Mouse (Mus musculus): ENCODE results near the gene Celf5. TPM values are rescaled to one million over a fixed set of nuclear protein-coding genes. Genes with fewer than 3 reads are reported as not detected.

Celf5 gene
- polyA plus RNA-seq, 1 experiment from 2014 or later = 0.99 TPM

DNA sequence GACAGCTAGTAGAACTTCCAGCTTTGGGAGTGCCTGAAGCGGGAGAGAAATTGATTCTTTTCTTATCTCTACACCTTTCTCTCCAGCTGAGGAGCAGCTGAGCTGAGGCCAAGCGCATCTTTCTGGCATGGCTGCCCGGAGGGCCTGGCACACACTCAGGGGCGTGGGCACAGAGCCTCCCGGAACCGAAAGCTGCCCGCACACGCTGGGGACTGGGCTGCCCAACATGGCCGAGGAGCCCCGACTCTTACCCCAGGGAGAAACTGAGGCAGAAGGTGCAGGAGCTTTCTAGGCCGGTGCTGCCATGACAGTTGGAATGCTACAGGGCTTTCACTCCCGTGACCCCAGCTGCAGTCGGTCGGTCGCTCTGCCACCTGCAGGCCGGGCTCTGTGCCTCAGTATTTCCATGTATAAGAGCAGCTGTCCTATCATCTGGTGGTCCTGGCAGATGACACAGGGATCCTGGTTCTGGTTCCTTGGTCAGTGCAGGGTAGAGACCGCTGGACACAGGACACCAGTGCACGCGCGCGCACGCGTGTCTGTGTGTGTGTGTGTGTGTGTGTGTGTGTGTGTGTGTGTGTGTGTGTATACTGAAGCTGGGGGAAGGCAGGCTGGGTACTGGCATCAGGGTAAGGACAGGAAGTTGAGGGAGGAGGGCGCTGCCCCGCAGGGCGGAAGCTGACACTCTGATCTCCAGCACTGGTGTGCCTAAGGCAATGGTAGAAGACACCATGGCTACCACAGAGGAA, 48.8 kb downstream of the Celf5 start:
- ChIA-PET CTCF (interaction anchor here (0.9 to 1.4 kb wide), 2 partner anchors 26 to 44 kb away, joined by 4 read pairs; no protein-coding TSS in a partner anchor), POLR2A (no interaction called here)
- DNase-seq (ENCODE audit: low read depth, low spot score) (no peak), ATAC-seq (no peak)
- TF ChIP-seq CTCF (IDR thresholded peaks at IDR 0.05) = no peak
- in situ Hi-C loops (cut with MboI; ENCODE audit: low pct_unique_long_range_greater_than_20kb) = no loop called here
- H3K27me3 ChIP-seq = no peaks in the 10 kb centered on the region

- no peaks in the 10 kb centered on the region for H3K27me3 ChIP-seq
- ChIA-PET CTCF (interaction anchor here (1.2 kb wide), 1 partner anchor 17 kb away, joined by 3 read pairs; no protein-coding TSS in a partner anchor), POLR2A (no interaction called here)
- in situ Hi-C loops (cut with MboI; ENCODE audit: low pct_unique_long_range_greater_than_20kb) = no loop called here
- TF ChIP-seq CTCF (IDR thresholded peaks at IDR 0.05) = no peak
- ATAC-seq (peak; percentile 64), DNase-seq (ENCODE audit: low read depth, low spot score) (peak; percentile 78)
Observed at GRCm38 (mm10) chr10:81432868-81433262, 49.6 kb downstream of the Celf5 start.

DNA sequence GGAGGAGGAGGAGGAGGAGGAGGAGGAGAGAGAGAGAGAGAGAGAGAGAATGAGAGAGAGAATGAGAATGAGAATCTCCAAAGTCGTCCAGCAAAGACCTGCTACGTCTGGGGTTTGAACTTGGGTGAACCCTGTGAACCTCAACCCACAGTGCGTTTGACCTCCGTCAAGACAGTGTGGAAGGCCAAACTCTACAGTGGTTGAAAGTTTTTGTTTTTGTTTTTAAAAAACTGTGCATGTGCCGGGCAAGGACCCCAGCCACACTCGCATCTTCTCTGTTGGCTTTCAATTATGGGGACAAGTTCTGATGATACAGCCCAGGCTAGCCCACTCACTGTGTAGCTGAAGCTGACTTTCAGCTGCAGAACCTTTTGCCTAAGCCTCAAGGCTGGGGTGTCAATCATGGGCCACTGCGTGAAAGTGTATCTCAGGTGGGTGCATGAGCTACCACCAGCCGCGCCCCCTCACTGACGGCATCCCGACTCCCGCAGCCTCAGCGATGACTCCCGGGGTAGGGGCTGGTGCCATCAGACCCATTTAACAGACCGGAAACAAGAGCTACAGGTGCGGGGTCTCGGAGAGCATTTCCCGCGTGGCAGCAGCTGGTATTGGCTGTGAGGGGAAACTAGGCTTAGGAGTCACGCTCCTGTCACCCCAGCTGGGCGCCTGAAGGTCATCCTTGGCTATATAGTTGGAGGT, 50.2 kb downstream of the Celf5 start:
- in situ Hi-C loops (cut with MboI; ENCODE audit: low pct_unique_long_range_greater_than_20kb) = no loop called here
- no peak for TF ChIP-seq CTCF (IDR thresholded peaks at IDR 0.05)
- ATAC-seq (no peak), DNase-seq (ENCODE audit: low read depth, low spot score) (no peak)
- no peaks in the 10 kb centered on the region for H3K27me3 ChIP-seq
- ChIA-PET POLR2A (interaction anchor here (1.1 kb wide), 1 partner anchor 25 kb away, joined by 3 read pairs; no protein-coding TSS in a partner anchor), CTCF (interaction anchor here (1.2 kb wide), 1 partner anchor 18 kb away, joined by 3 read pairs; no protein-coding TSS in a partner anchor)

DNA sequence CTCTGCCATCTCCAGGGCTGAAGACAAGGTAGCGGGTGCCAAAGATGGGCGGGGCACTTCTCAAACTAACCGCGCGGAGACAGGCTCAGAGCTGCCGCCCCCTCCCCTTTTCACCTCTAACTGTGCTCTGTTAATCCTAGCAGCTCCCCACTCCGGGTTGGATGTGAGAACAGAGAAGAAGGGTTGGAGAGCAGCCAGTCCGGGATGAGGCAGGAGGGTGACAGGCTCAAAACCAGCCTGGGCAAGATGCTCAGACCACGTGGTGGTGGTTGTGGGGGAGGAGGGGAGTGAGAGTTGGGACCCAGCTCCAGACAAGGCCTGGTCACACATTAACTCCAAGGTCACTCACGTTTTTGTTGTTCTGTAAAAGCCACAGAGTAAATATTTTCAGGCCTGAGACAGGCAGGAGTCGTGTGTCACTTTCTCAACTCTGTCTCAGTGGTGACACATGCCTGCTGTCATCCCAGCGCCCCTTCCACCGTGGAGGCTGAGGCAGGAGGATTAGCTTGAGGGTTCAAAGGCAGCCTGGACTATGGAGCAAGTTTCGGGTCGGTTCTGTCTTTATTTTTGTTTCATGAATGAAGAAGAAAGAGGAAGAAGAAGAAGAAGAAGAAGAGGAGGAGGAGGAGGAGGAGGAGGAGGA, 50.9 kb downstream of the Celf5 start:
- DNase-seq (ENCODE audit: low read depth, low spot score) = no peak
- POLR2A ChIA-PET = interaction anchor here (1.1 kb wide), 1 partner anchor 24 kb away, joined by 3 read pairs; no protein-coding TSS in a partner anchor
- in situ Hi-C loops (cut with MboI; ENCODE audit: low pct_unique_long_range_greater_than_20kb) = no loop called here
- no peak for TF ChIP-seq CTCF (IDR thresholded peaks at IDR 0.05)
- ATAC-seq = no peak
- CTCF ChIA-PET = no interaction called here
- H3K27me3 ChIP-seq = no peaks in the 10 kb centered on the region

GRCm38 (mm10) chr10:81430831-81431525, 51.5 kb downstream of the Celf5 start:
- in situ Hi-C loops (cut with MboI; ENCODE audit: low pct_unique_long_range_greater_than_20kb) = no loop called here
- POLR2A ChIA-PET = interaction anchor here (1.1 kb wide), 1 partner anchor 24 kb away, joined by 3 read pairs; no protein-coding TSS in a partner anchor
- TF ChIP-seq CTCF (IDR thresholded peaks at IDR 0.05) = no peak
- ATAC-seq (no peak), DNase-seq (ENCODE audit: low read depth, low spot score) (no peak)
- CTCF ChIA-PET = no interaction called here
- H3K27me3 ChIP-seq = no peaks in the 10 kb centered on the region

DNA sequence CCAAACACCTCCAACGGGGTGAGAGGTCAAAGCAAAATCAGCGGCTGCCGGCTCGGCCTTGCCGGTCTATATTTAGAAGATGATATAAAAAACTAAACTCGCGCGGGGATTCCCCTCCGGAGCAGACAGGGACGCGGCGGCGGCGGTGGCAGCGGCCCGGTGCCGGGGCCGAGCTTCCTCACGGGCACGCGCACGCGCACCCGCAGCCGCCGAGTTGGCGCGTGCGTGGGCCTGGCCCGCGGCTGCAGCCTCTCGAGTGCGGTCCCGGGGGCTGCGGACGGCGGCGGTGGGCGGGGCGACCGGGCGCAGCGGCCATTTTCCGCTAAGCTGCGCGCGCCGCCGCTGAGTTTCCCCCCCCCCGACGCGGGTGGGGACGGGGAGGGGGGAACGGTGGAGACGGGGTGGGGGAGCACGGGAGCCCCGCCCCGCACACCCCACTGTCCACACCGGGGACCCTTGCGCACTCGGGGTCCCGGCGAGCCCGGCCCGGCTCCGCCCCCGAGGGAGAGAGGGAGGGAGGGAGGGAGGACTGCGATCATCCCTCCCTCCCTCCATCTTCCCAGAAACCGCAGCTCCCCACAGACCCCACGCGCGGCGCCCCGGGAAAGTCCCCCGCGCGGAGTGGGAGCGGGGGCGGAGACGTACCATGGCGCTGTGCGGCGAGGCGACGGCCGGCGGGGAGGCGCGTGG, 52.2 kb downstream of the Celf5 start:
- ATAC-seq = peak; percentile 22
- no peak for TF ChIP-seq CTCF (IDR thresholded peaks at IDR 0.05)
- ChIA-PET POLR2A (no interaction called here), CTCF (interaction anchor here (0.9 kb wide), 1 partner anchor 25 kb away, joined by 3 read pairs; no protein-coding TSS in a partner anchor)
- no peaks in the 10 kb centered on the region for H3K27me3 ChIP-seq
- DNase-seq (ENCODE audit: low read depth, low spot score) = no peak
- in situ Hi-C loops (cut with MboI; ENCODE audit: low pct_unique_long_range_greater_than_20kb) = no loop called here

GRCm38 (mm10) chr10:81429605-81430061, 52.9 kb downstream of the Celf5 start:
- TF ChIP-seq CTCF (IDR thresholded peaks at IDR 0.05) = no peak
- no peak for ATAC-seq
- ChIA-PET POLR2A (no interaction called here), CTCF (interaction anchor here (0.9 to 1.1 kb wide), 3 partner anchors 13 to 24 kb away, joined by 3 read pairs; no protein-coding TSS in a partner anchor)
- DNase-seq (ENCODE audit: low read depth, low spot score) = no peak
- in situ Hi-C loops (cut with MboI; ENCODE audit: low pct_unique_long_range_greater_than_20kb) = no loop called here
- no peaks in the 10 kb centered on the region for H3K27me3 ChIP-seq

- in situ Hi-C loops (cut with MboI; ENCODE audit: low pct_unique_long_range_greater_than_20kb) = no loop called here
- TF ChIP-seq CTCF (IDR thresholded peaks at IDR 0.05) = no peak
- ChIA-PET POLR2A (no interaction called here), CTCF (interaction anchor here (0.9 to 1.1 kb wide), 3 partner anchors 12 to 24 kb away, joined by 3 read pairs; no protein-coding TSS in a partner anchor)
- ATAC-seq = no peak
- no peaks in the 10 kb centered on the region for H3K27me3 ChIP-seq
- DNase-seq (ENCODE audit: low read depth, low spot score) = no peak
Observed at GRCm38 (mm10) chr10:81429092-81429491, 53.4 kb downstream of the Celf5 start.

DNA sequence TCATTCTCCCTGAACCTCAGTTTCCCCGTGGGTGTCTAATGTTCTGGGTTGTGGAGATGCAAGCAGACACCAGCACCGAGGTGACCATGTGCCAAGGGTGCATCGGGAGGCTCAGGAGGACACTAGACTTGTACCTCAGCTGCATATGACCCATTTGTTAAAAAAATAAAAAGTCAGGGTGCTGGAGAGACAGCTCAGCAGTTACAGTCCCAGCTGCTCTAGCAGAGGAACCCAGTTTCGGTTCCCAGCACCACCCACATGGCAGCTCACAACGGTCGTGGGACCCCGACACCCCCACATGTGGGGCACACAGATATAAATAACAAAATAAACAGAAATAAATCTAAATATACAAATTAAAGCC, 54.0 kb downstream of the Celf5 start:
- no peak for TF ChIP-seq CTCF (IDR thresholded peaks at IDR 0.05)
- ATAC-seq (no peak), DNase-seq (ENCODE audit: low read depth, low spot score) (no peak)
- in situ Hi-C loops (cut with MboI; ENCODE audit: low pct_unique_long_range_greater_than_20kb) = no loop called here
- ChIA-PET POLR2A (no interaction called here), CTCF (no interaction called here)
- no peaks in the 10 kb centered on the region for H3K27me3 ChIP-seq
